Mouse (Mus musculus) liver, embryonic 14.5 days (tissue): Measurements from ENCODE around the gene Wbp2.

Experiments used
- CTCF ChIP-seq: IDR thresholded peaks from 2 replicates; pipeline ENCODE4 v1.5.1; 2016; ENCODE audit warnings: antibody characterized with exemption, low read depth, control low read depth
- EP300 ChIP-seq: IDR thresholded peaks from 2 replicates; pipeline ENCODE4 v1.6.1; 2016; ENCODE audit warnings: antibody characterized with exemption, low read depth

GRCm38 (mm10) chr11:116072608-116073007, 14.2 kb downstream of the Wbp2 start:
- TF ChIP-seq CTCF (no peak), EP300 (no peak)
